Mouse (Mus musculus) olfactory bulb, adult 2 months (tissue): Measurements from ENCODE around the gene Dennd1a. TPM values are rescaled to one million over a fixed set of nuclear protein-coding genes. Genes with fewer than 3 reads are reported as not detected.

Source experiments
- H3K27ac ChIP-seq: fragments of 200-500 bp; 2 replicates; pipeline ENCODE4 v1.5.1; 2012; ENCODE audit warnings: low read depth, low read length; ENCODE audit not compliant: insufficient read depth
- H3K4me1 ChIP-seq: fragments of 200-500 bp; 2 replicates; pipeline ENCODE4 v1.6.1; 2012; ENCODE audit warnings: low read length; ENCODE audit not compliant: control insufficient read depth, insufficient read depth
- H3K4me3 ChIP-seq: fragments of 200-500 bp; 2 replicates; pipeline ENCODE4 v1.5.1; 2012; ENCODE audit warnings: mild to moderate bottlenecking, low read depth, low read length, moderate library complexity; ENCODE audit not compliant: insufficient read depth
- CTCF ChIP-seq: fragments of 200-500 bp; IDR thresholded peaks from 2 replicates; pipeline ENCODE4 v1.5.1; 2012; ENCODE audit warnings: low read depth, mild to moderate bottlenecking, low read length, moderate library complexity; ENCODE audit not compliant: insufficient read depth
- POLR2A ChIP-seq: fragments of 200-500 bp; IDR thresholded peaks from 2 replicates; pipeline ENCODE4 v1.6.1; 2012; ENCODE audit warnings: mild to moderate bottlenecking, low read depth, low read length, moderate library complexity; ENCODE audit not compliant: insufficient read depth
- WGBS: fragments of 180-500 bp; shearing (Covaris S2); methylation state at CpG from one replicate; pipeline ENCODE4 v1.1.7; 2018; 5-methylcytosine and 5-hydroxymethylcytosine counted together
- polyA plus RNA-seq: library from polyadenylated mRNA; stranded (reverse); fragments of >200 nt; gene quantifications from 2 replicates; pipeline ENCODE4 v1.2.4, GENCODE M21; 2012; ENCODE audit warnings: low replicate concordance; ENCODE audit not compliant: missing spikeins, insufficient read depth, insufficient read length

Dennd1a gene
- polyA plus RNA-seq, 1 experiment, result not detected

GRCm38 (mm10) chr2:38207752-38208151 is 79.4 kb downstream of the Dennd1a start:
- H3K4me1 ChIP-seq, result no peaks in the 10 kb centered on the region
- no peak for TF ChIP-seq POLR2A
- TF ChIP-seq CTCF, result no peak
- 100% methylated on average over 1 of the region's 1 CpGs for WGBS
- H3K27ac ChIP-seq, result no peak overlapping the region
- H3K4me3 ChIP-seq, result no peak overlapping the region

- Histone ChIP-seq H3K4me1 (no peaks in the 10 kb centered on the region), H3K27ac (no peak overlapping the region), H3K4me3 (no peak overlapping the region)
- TF ChIP-seq POLR2A (no peak), CTCF (no peak)
- 93% methylated on average over 5 of the region's 5 CpGs for WGBS
These were observed 81.9 kb downstream of the Dennd1a start for GRCm38 (mm10) chr2:38205281-38205680.

- H3K4me3 ChIP-seq, result no peak overlapping the region
- H3K27ac ChIP-seq, result no peak overlapping the region
- TF ChIP-seq CTCF, result no peak
- TF ChIP-seq POLR2A, result no peak
- WGBS, result 71% methylated on average over 2 of the region's 2 CpGs
- H3K4me1 ChIP-seq, result no peaks in the 10 kb centered on the region
These were observed 82.5 kb downstream of the Dennd1a start for GRCm38 (mm10) chr2:38204696-38205095.

DNA sequence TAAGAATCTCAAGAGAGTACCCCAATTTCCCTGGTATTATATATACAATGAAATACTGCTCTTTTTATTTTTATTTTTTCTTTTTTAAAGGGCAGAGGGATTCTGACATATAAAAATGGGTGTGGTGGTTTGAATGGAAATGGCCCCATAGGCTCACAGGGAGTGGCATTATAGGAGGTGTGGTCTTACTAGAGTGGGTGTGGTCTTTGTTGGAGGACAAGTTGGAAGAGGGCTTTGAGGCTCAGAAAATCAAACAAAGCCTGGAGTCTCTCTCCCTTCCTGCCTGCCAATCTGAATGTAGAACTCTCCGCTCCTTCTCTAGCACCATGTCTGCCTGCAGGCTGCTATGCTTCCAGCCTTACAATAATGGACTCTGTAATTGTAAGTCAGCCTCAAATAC is 89.1 kb downstream of the Dennd1a start:
- WGBS, result 94% methylated on average over 1 of the region's 1 CpGs
- no peak overlapping the region for H3K27ac ChIP-seq
- no peak overlapping the region for H3K4me3 ChIP-seq
- H3K4me1 ChIP-seq, result no peaks in the 10 kb centered on the region
- no peak for TF ChIP-seq POLR2A
- no peak for TF ChIP-seq CTCF

GRCm38 (mm10) chr2:38196199-38197060 is 90.8 kb downstream of the Dennd1a start:
- no peak overlapping the region for H3K27ac ChIP-seq
- H3K4me3 ChIP-seq, result no peak overlapping the region
- TF ChIP-seq CTCF (no peak), POLR2A (no peak)
- WGBS, result 48% methylated on average over 9 of the region's 9 CpGs
- H3K4me1 ChIP-seq, result no peaks in the 10 kb centered on the region

DNA sequence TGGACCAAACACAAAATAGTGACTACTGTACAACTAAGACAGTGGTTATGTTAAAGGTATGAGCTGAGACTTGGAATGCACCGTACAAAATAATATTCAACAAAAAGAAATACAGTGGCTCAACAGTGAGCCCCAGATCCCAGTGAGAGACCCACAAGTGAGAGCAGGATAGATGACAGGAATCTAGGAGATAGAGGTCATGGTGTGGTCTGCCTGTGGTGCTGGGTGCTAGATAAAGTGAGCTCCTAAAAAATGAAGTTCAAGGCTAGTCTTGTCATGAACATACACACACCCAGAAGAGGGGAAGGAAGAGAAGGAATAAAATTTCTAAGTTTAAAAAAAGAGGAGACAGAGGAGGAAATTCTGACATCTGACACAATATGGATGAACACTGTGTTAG is 95.2 kb downstream of the Dennd1a start:
- Histone ChIP-seq H3K27ac (no peak overlapping the region), H3K4me1 (no peaks in the 10 kb centered on the region), H3K4me3 (no peak overlapping the region)
- TF ChIP-seq POLR2A (no peak), CTCF (no peak)
- WGBS, result 98% methylated on average over 1 of the region's 1 CpGs

- no peak overlapping the region for H3K27ac ChIP-seq
- no peaks in the 10 kb centered on the region for H3K4me1 ChIP-seq
- no peak for TF ChIP-seq CTCF
- no peak for TF ChIP-seq POLR2A
- H3K4me3 ChIP-seq, result no peak overlapping the region
These were observed 95.6 kb downstream of the Dennd1a start for GRCm38 (mm10) chr2:38191601-38192000.

GRCm38 (mm10) chr2:38186438-38186837 is 100.8 kb downstream of the Dennd1a start:
- Histone ChIP-seq H3K4me3 (no peak overlapping the region), H3K27ac (no peak overlapping the region), H3K4me1 (no peaks in the 10 kb centered on the region)
- TF ChIP-seq POLR2A (no peak), CTCF (no peak)
- WGBS, result 89% methylated on average over 2 of the region's 2 CpGs

GRCm38 (mm10) chr2:38184977-38185376 is 102.2 kb downstream of the Dennd1a start:
- TF ChIP-seq POLR2A (no peak), CTCF (no peak)
- WGBS, result 94% methylated on average over 3 of the region's 3 CpGs
- Histone ChIP-seq H3K4me1 (no peaks in the 10 kb centered on the region), H3K27ac (no peak overlapping the region), H3K4me3 (no peak overlapping the region)
